Mouse (Mus musculus) ES-E14 (cell line): ENCODE results near the gene Mrpl47.

Experiments used
- HCFC1 ChIP-seq: IDR thresholded peaks from 2 replicates; pipeline ENCODE4 v1.6.1; 2012; ENCODE audit warnings: low read length, inconsistent platforms, borderline replicate concordance; ENCODE audit not compliant: insufficient read depth
- MAFK ChIP-seq: IDR thresholded peaks from 2 replicates; pipeline ENCODE4 v1.6.1; 2014; ENCODE audit warnings: mild to moderate bottlenecking, low read depth, low read length, inconsistent platforms; ENCODE audit not compliant: insufficient read depth
- ZC3H11A ChIP-seq: IDR thresholded peaks from 2 replicates; pipeline ENCODE4 v1.6.1; 2012; ENCODE audit warnings: low read depth, mild to moderate bottlenecking, inconsistent platforms, low read length, borderline replicate concordance

GRCm38 (mm10) chr3:32695583-32695980, 41.8 kb downstream of the Mrpl47 start:
- TF ChIP-seq HCFC1 (no peak), ZC3H11A (no peak), MAFK (no peak)
